Mouse (Mus musculus): ENCODE results near the gene Rhog. TPM values are rescaled to one million over a fixed set of nuclear protein-coding genes. Genes with fewer than 3 reads are reported as not detected.

Rhog gene
- 49.5 and 56.3 TPM in 2 replicates for polyA plus RNA-seq (2015; fragmentation: Nextera tagmentation; extraction: Ambion mirVana)

GRCm38 (mm10) chr7:102255954-102256353, at the start of gene Rhog:
Rhog (minus strand) TSS chr7:102256054.
- WGBS (ENCODE audit: insufficient replicate concordance), result 67% methylated on average over 3 of the region's 3 CpGs
- Histone ChIP-seq H3K36me3 (ENCODE audit: control insufficient read depth, insufficient read depth) (no peaks in the 10 kb centered on the region), H3K9me3 (replicated peaks; ENCODE audit: control insufficient read depth, low read length) (no peaks in the 10 kb centered on the region), H3K4me1 (ENCODE audit: control insufficient read depth, low read depth, low read length) (peaks cover 17% of the 10 kb centered on the region), H3K9ac (ENCODE audit: low read depth, low read length) (no peak within 1 kb of the TSS), H3K27ac (ENCODE audit: low read length) (no peak within 1 kb of the TSS), H3K4me2 (ENCODE audit: low read depth, low read length) (no peak within 1 kb of the TSS), H3K27me3 (ENCODE audit: control insufficient read depth, insufficient read depth, low read depth, low read length) (no peaks in the 10 kb centered on the region), H3K4me3 (ENCODE audit: low read depth, low read length) (no peak within 1 kb of the TSS)
- no peak for ATAC-seq (ENCODE audit: low read depth)

- Histone ChIP-seq H3K4me1 (ENCODE audit: control insufficient read depth, low read depth, low read length) (peaks cover under 1% of the 10 kb centered on the region; the same call in 1 of the 2 replicates), H3K27ac (ENCODE audit: low read length) (no peak overlapping the region), H3K27me3 (ENCODE audit: control insufficient read depth, insufficient read depth, low read depth, low read length) (no peaks in the 10 kb centered on the region), H3K9me3 (replicated peaks; ENCODE audit: control insufficient read depth, low read length) (no peaks in the 10 kb centered on the region), H3K36me3 (ENCODE audit: control insufficient read depth, insufficient read depth) (no peaks in the 10 kb centered on the region), H3K4me2 (ENCODE audit: low read depth, low read length) (no peak overlapping the region), H3K4me3 (ENCODE audit: low read depth, low read length) (no peak overlapping the region), H3K9ac (ENCODE audit: low read depth, low read length) (no peak overlapping the region)
- WGBS (ENCODE audit: insufficient replicate concordance), result 83% methylated on average over 2 of the region's 2 CpGs
- ATAC-seq (ENCODE audit: low read depth), result no peak
Measured at GRCm38 (mm10) chr7:102305596-102305995, 49.7 kb upstream of the Rhog start.

GRCm38 (mm10) chr7:102302471-102302870, 46.6 kb upstream of the Rhog start:
- H3K9me3 ChIP-seq (replicated peaks; ENCODE audit: control insufficient read depth, low read length), result no peaks in the 10 kb centered on the region
- no peaks in the 10 kb centered on the region for H3K27me3 ChIP-seq (ENCODE audit: control insufficient read depth, insufficient read depth, low read depth, low read length)
- no peak for ATAC-seq (ENCODE audit: low read depth)
- no peak overlapping the region for H3K27ac ChIP-seq (ENCODE audit: low read length)
- no peak overlapping the region for H3K4me2 ChIP-seq (ENCODE audit: low read depth, low read length)
- H3K9ac ChIP-seq (ENCODE audit: low read depth, low read length), result no peak overlapping the region
- no peaks in the 10 kb centered on the region for H3K4me1 ChIP-seq (ENCODE audit: control insufficient read depth, low read depth, low read length)
- H3K36me3 ChIP-seq (ENCODE audit: control insufficient read depth, insufficient read depth), result no peaks in the 10 kb centered on the region
- WGBS (ENCODE audit: insufficient replicate concordance), result 79% methylated on average over 4 of the region's 4 CpGs
- H3K4me3 ChIP-seq (ENCODE audit: low read depth, low read length), result no peak overlapping the region

GRCm38 (mm10) chr7:102300761-102301160, 44.9 kb upstream of the Rhog start:
- no peaks in the 10 kb centered on the region for H3K27me3 ChIP-seq (ENCODE audit: control insufficient read depth, insufficient read depth, low read depth, low read length)
- H3K4me2 ChIP-seq (ENCODE audit: low read depth, low read length), result no peak overlapping the region
- no peaks in the 10 kb centered on the region for H3K36me3 ChIP-seq (ENCODE audit: control insufficient read depth, insufficient read depth)
- no peak for ATAC-seq (ENCODE audit: low read depth)
- H3K9ac ChIP-seq (ENCODE audit: low read depth, low read length), result no peak overlapping the region
- no peaks in the 10 kb centered on the region for H3K9me3 ChIP-seq (replicated peaks; ENCODE audit: control insufficient read depth, low read length)
- no peaks in the 10 kb centered on the region for H3K4me1 ChIP-seq (ENCODE audit: control insufficient read depth, low read depth, low read length)
- 54% methylated on average over 1 of the region's 1 CpGs for WGBS (ENCODE audit: insufficient replicate concordance)
- no peak overlapping the region for H3K4me3 ChIP-seq (ENCODE audit: low read depth, low read length)
- H3K27ac ChIP-seq (ENCODE audit: low read length), result no peak overlapping the region

- H3K27me3 ChIP-seq (ENCODE audit: control insufficient read depth, insufficient read depth, low read depth, low read length), result no peaks in the 10 kb centered on the region
- H3K27ac ChIP-seq (ENCODE audit: low read length), result no peak overlapping the region
- no peaks in the 10 kb centered on the region for H3K36me3 ChIP-seq (ENCODE audit: control insufficient read depth, insufficient read depth)
- no peaks in the 10 kb centered on the region for H3K4me1 ChIP-seq (ENCODE audit: control insufficient read depth, low read depth, low read length)
- ATAC-seq (ENCODE audit: low read depth), result no peak
- WGBS (ENCODE audit: insufficient replicate concordance), result 32% methylated on average over 2 of the region's 2 CpGs
- H3K9me3 ChIP-seq (replicated peaks; ENCODE audit: control insufficient read depth, low read length), result no peaks in the 10 kb centered on the region
- no peak overlapping the region for H3K4me2 ChIP-seq (ENCODE audit: low read depth, low read length)
- no peak overlapping the region for H3K4me3 ChIP-seq (ENCODE audit: low read depth, low read length)
- H3K9ac ChIP-seq (ENCODE audit: low read depth, low read length), result no peak overlapping the region
Measured at GRCm38 (mm10) chr7:102293234-102293633, 37.4 kb upstream of the Rhog start.

GRCm38 (mm10) chr7:102292228-102292627, 36.4 kb upstream of the Rhog start:
- Histone ChIP-seq H3K36me3 (ENCODE audit: control insufficient read depth, insufficient read depth) (no peaks in the 10 kb centered on the region), H3K9me3 (replicated peaks; ENCODE audit: control insufficient read depth, low read length) (no peaks in the 10 kb centered on the region), H3K4me1 (ENCODE audit: control insufficient read depth, low read depth, low read length) (no peaks in the 10 kb centered on the region), H3K27ac (ENCODE audit: low read length) (no peak overlapping the region), H3K27me3 (ENCODE audit: control insufficient read depth, insufficient read depth, low read depth, low read length) (no peaks in the 10 kb centered on the region), H3K4me2 (ENCODE audit: low read depth, low read length) (no peak overlapping the region), H3K4me3 (ENCODE audit: low read depth, low read length) (no peak overlapping the region), H3K9ac (ENCODE audit: low read depth, low read length) (no peak overlapping the region)
- ATAC-seq (ENCODE audit: low read depth), result no peak
- WGBS (ENCODE audit: insufficient replicate concordance), result 66% methylated on average over 3 of the region's 3 CpGs

- 79% methylated on average over 6 of the region's 6 CpGs for WGBS (ENCODE audit: insufficient replicate concordance)
Measured at GRCm38 (mm10) chr7:102289466-102289865, 33.6 kb upstream of the Rhog start.

GRCm38 (mm10) chr7:102282261-102282660, 26.4 kb upstream of the Rhog start:
- Histone ChIP-seq H3K4me1 (ENCODE audit: control insufficient read depth, low read depth, low read length) (no peaks in the 10 kb centered on the region), H3K4me2 (ENCODE audit: low read depth, low read length) (no peak overlapping the region), H3K9me3 (replicated peaks; ENCODE audit: control insufficient read depth, low read length) (no peaks in the 10 kb centered on the region), H3K36me3 (ENCODE audit: control insufficient read depth, insufficient read depth) (no peaks in the 10 kb centered on the region), H3K4me3 (ENCODE audit: low read depth, low read length) (no peak overlapping the region), H3K27me3 (ENCODE audit: control insufficient read depth, insufficient read depth, low read depth, low read length) (no peaks in the 10 kb centered on the region), H3K9ac (ENCODE audit: low read depth, low read length) (no peak overlapping the region), H3K27ac (ENCODE audit: low read length) (no peak overlapping the region)
- ATAC-seq (ENCODE audit: low read depth), result no peak
- 70% methylated on average over 5 of the region's 5 CpGs for WGBS (ENCODE audit: insufficient replicate concordance)

More at GRCm38 (mm10) chr7:102289466-102289865, 33.6 kb upstream of the Rhog start:
- no peaks in the 10 kb centered on the region for H3K9me3 ChIP-seq (replicated peaks; ENCODE audit: control insufficient read depth, low read length)
- no peak for ATAC-seq (ENCODE audit: low read depth)
- no peak overlapping the region for H3K27ac ChIP-seq (ENCODE audit: low read length)
- no peaks in the 10 kb centered on the region for H3K36me3 ChIP-seq (ENCODE audit: control insufficient read depth, insufficient read depth)
- no peak overlapping the region for H3K9ac ChIP-seq (ENCODE audit: low read depth, low read length)
- no peak overlapping the region for H3K4me3 ChIP-seq (ENCODE audit: low read depth, low read length)
- no peak overlapping the region for H3K4me2 ChIP-seq (ENCODE audit: low read depth, low read length)
- no peaks in the 10 kb centered on the region for H3K27me3 ChIP-seq (ENCODE audit: control insufficient read depth, insufficient read depth, low read depth, low read length)
- no peaks in the 10 kb centered on the region for H3K4me1 ChIP-seq (ENCODE audit: control insufficient read depth, low read depth, low read length)

GRCm38 (mm10) chr7:102281403-102281802, 25.5 kb upstream of the Rhog start:
- Histone ChIP-seq H3K27me3 (ENCODE audit: control insufficient read depth, insufficient read depth, low read depth, low read length) (no peaks in the 10 kb centered on the region), H3K36me3 (ENCODE audit: control insufficient read depth, insufficient read depth) (no peaks in the 10 kb centered on the region), H3K4me1 (ENCODE audit: control insufficient read depth, low read depth, low read length) (no peaks in the 10 kb centered on the region), H3K4me2 (ENCODE audit: low read depth, low read length) (no peak overlapping the region), H3K27ac (ENCODE audit: low read length) (no peak overlapping the region), H3K9ac (ENCODE audit: low read depth, low read length) (no peak overlapping the region), H3K4me3 (ENCODE audit: low read depth, low read length) (no peak overlapping the region), H3K9me3 (replicated peaks; ENCODE audit: control insufficient read depth, low read length) (no peaks in the 10 kb centered on the region)
- ATAC-seq (ENCODE audit: low read depth), result no peak
- 70% methylated on average over 1 of the region's 1 CpGs for WGBS (ENCODE audit: insufficient replicate concordance)
